Mouse (Mus musculus) liver, embryonic 12.5 days (tissue): ENCODE measurements around the gene Foxp2. TPM values are rescaled to one million over a fixed set of nuclear protein-coding genes. Genes with fewer than 3 reads are reported as not detected.

Experiments used
- ATAC-seq: fragments of 200-750 bp; cut with Nextera tagmentation; 2 replicates; pipeline ENCODE4 v1.8.0; 2017; ENCODE audit warnings: moderate number of reproducible peaks, mild to moderate bottlenecking, moderate library complexity
- H3K27ac ChIP-seq: fragments of 300-500 bp; sonication (generic); 2 replicates; pipeline ENCODE4 v1.5.1; 2016; ENCODE audit warnings: mild to moderate bottlenecking
- H3K27me3 ChIP-seq: fragments of 300-500 bp; sonication (generic); replicated peaks from 2 replicates; pipeline ENCODE4 v1.6.1; 2016; ENCODE audit warnings: mild to moderate bottlenecking, moderate library complexity
- H3K36me3 ChIP-seq: fragments of 300-500 bp; sonication (generic); 2 replicates; pipeline ENCODE4 v1.6.1; 2016; ENCODE audit warnings: mild to moderate bottlenecking, moderate library complexity
- H3K4me1 ChIP-seq: fragments of 300-500 bp; sonication (generic); 2 replicates; pipeline ENCODE4 v1.6.1; 2016
- H3K4me2 ChIP-seq: fragments of 300-500 bp; sonication (generic); 2 replicates; pipeline ENCODE4 v1.6.1; 2016; ENCODE audit warnings: mild to moderate bottlenecking, moderate library complexity
- H3K4me3 ChIP-seq: fragments of 300-500 bp; sonication (generic); 2 replicates; pipeline ENCODE4 v1.5.1; 2016; ENCODE audit warnings: mild to moderate bottlenecking, moderate library complexity
- H3K9ac ChIP-seq: fragments of 300-500 bp; sonication (generic); 2 replicates; pipeline ENCODE4 v1.6.1; 2016; ENCODE audit warnings: mild to moderate bottlenecking, moderate library complexity
- H3K9me3 ChIP-seq: fragments of 300-500 bp; sonication (generic); replicated peaks from 2 replicates; pipeline ENCODE4 v1.6.1; 2016; ENCODE audit warnings: mild to moderate bottlenecking, moderate library complexity
- whole genome bisulfite sequencing: fragments of 180-500 bp; shearing (Covaris S2); methylation state at CpG from one replicate; pipeline ENCODE4 v1.1.7; 2016; ENCODE audit not compliant: insufficient replicate concordance; 5-methylcytosine and 5-hydroxymethylcytosine counted together
- microRNA-seq: library from miRNA; unstranded; fragments of <30 nt; microRNA quantifications from one replicate; pipeline ENCODE4, GENCODE M21; 2017
- polyA plus RNA-seq: library from polyadenylated mRNA; unstranded; fragments of >200 nt; fragmentation: Nextera tagmentation; extraction: Ambion mirVana; gene quantifications from 2 replicates; pipeline ENCODE4 v1.2.1, GENCODE M21; 2016

Gene Foxp2
- polyA plus RNA-seq, 1 experiment from 2014 or later, result 1.7 TPM

DNA sequence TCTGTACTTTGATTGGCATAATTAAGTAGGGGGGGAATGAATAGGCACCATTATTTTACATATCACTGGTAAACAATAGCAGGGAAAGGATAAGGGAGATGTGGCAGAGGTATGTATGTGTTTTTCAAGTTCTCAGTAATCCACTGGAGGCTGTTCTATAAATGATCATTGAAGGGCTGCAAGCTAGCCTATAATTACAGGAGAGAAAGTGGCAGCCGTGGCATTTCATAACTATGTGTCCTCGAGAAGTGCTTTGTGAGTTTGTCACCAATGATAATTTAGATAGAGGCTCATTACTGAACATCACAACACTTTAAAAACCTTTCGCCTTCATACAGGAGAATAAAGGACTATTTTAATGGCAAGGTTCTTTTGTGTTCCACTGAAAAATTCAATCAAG, 500.0 kb downstream of the Foxp2 start:
- H3K36me3 ChIP-seq, result no peaks in the 10 kb centered on the region
- H3K9me3 ChIP-seq, result no peaks in the 10 kb centered on the region
- no peak for ATAC-seq
- no peak overlapping the region for H3K4me3 ChIP-seq
- no peaks in the 10 kb centered on the region for H3K27me3 ChIP-seq
- no peak overlapping the region for H3K4me2 ChIP-seq
- WGBS, result 54% methylated on average over 3 of the region's 3 CpGs
- H3K4me1 ChIP-seq, result no peaks in the 10 kb centered on the region
- H3K9ac ChIP-seq, result no peak overlapping the region
- H3K27ac ChIP-seq, result no peak overlapping the region

DNA sequence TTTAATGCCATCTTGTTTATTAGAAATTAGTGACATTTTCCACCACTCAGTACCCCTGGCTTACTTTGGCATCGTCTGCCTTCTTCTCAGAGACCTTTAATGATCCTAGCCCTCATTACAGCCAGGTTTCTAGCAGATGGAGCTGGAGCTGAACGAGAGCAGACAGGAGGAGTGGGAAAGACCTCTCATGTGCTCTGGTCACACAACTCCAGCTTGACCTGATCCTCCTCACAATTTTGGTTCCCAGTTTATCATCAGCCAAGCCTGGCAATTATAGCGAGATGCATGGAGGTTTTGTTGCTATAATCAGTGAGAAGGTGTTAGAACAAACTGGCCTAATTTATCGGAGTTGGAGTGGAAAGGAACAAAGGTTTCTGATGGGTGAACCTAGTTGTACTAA, 500.9 kb downstream of the Foxp2 start:
- WGBS, result 56% methylated on average over 4 of the region's 4 CpGs
- Histone ChIP-seq H3K4me1 (no peaks in the 10 kb centered on the region), H3K27me3 (no peaks in the 10 kb centered on the region), H3K9ac (no peak overlapping the region), H3K4me2 (no peak overlapping the region), H3K4me3 (no peak overlapping the region), H3K36me3 (no peaks in the 10 kb centered on the region), H3K9me3 (no peaks in the 10 kb centered on the region), H3K27ac (no peak overlapping the region)
- ATAC-seq, result no peak

DNA sequence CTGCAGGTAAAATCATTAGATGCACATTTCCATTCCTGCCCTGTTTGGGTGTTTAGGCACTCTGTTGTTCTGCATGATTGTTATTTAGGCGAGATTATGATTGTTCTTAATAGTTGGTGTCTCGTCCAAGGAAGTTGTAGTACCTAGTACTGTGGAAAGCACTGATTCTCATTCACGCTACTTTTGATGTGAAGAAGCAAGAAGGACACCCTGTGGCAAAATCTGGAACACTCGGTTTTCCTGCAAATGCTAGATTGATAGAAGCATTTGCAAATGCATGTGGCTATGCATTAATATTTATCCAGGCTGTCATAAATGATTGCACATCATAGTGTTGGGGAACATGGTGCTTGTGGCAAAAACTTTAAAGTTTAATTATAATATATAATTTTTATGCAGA, 514.0 kb downstream of the Foxp2 start:
- no peak for ATAC-seq
- WGBS, result 42% methylated on average over 4 of the region's 4 CpGs
- H3K36me3 ChIP-seq, result no peaks in the 10 kb centered on the region
- no peaks in the 10 kb centered on the region for H3K27me3 ChIP-seq
- H3K4me2 ChIP-seq, result no peak overlapping the region
- H3K9ac ChIP-seq, result no peak overlapping the region
- no peak overlapping the region for H3K27ac ChIP-seq
- H3K4me3 ChIP-seq, result no peak overlapping the region
- H3K9me3 ChIP-seq, result no peaks in the 10 kb centered on the region
- peaks cover 16% of the 10 kb centered on the region for H3K4me1 ChIP-seq

DNA sequence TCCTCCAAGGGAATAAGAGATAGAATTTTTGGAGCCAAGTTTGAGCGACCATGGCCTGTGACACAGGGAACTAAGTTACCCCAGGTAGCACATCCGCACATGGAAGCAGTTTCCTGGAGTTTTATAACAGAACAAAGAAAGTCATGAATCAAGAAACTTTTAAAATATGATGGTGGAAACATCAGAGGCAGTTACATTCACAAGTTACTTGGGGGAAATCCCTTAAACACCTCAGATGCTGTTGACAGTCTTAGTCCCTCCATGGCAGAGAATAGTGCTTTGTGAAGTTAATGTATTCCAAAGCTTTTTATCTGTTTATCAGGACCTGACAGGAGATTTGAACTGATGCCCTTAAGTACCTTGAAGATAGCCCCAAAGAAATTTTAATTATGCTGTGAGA, 558.6 kb downstream of the Foxp2 start:
- Histone ChIP-seq H3K9me3 (no peaks in the 10 kb centered on the region), H3K27ac (no peak overlapping the region), H3K27me3 (no peaks in the 10 kb centered on the region), H3K4me1 (no peaks in the 10 kb centered on the region), H3K4me2 (no peak overlapping the region), H3K9ac (no peak overlapping the region), H3K36me3 (no peaks in the 10 kb centered on the region), H3K4me3 (no peak overlapping the region)
- WGBS, result 74% methylated on average over 2 of the region's 2 CpGs
- no peak for ATAC-seq

DNA sequence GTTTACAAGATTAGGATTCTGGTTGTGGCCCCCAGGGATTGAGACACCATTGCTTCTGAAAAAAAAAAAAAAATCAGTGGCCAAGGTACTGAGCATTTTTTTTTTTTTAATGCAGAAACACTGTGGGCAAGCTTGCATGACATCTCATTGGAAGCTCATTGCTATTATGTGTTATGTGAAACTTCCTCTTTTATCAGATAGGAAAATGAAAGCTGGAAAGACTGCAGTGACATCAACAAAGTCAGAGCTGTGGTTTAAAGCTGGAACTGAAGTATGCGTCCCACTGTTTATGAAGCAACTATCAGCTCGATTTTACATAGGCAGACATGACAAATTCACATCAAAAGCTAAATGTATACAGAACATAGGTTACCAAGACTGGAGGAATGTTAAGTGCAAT, 562.2 kb downstream of the Foxp2 start:
- no peaks in the 10 kb centered on the region for H3K27me3 ChIP-seq
- H3K4me1 ChIP-seq, result no peaks in the 10 kb centered on the region
- ATAC-seq, result no peak
- no peak overlapping the region for H3K4me2 ChIP-seq
- no peaks in the 10 kb centered on the region for H3K36me3 ChIP-seq
- H3K4me3 ChIP-seq, result no peak overlapping the region
- no peak overlapping the region for H3K27ac ChIP-seq
- WGBS, result 49% methylated on average over 2 of the region's 2 CpGs
- H3K9me3 ChIP-seq, result no peaks in the 10 kb centered on the region
- H3K9ac ChIP-seq, result no peak overlapping the region

DNA sequence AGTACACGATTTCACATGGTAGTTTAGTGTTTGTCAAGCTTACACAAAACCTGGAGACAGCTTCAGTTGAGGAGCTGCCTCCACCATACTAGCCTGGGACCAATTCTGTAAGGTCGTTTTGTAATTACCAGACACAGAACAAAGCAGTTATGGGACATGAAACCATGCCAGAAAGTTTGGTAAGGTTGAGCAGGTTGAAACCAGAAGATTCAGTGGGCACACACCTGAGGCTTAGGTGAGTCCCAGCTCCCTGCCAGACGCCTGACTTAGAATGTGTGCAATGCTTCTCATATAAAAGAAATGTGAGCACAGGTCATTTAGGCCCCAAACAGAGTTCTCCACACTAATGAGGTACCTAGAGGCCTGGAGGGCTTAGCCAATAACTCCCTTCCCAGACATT, 564.3 kb downstream of the Foxp2 start:
- Histone ChIP-seq H3K4me3 (no peak overlapping the region), H3K36me3 (no peaks in the 10 kb centered on the region), H3K27ac (no peak overlapping the region), H3K27me3 (no peaks in the 10 kb centered on the region), H3K9me3 (no peaks in the 10 kb centered on the region), H3K9ac (no peak overlapping the region), H3K4me2 (no peak overlapping the region), H3K4me1 (no peaks in the 10 kb centered on the region)
- 50% methylated on average over 3 of the region's 3 CpGs for WGBS
- ATAC-seq, result no peak

DNA sequence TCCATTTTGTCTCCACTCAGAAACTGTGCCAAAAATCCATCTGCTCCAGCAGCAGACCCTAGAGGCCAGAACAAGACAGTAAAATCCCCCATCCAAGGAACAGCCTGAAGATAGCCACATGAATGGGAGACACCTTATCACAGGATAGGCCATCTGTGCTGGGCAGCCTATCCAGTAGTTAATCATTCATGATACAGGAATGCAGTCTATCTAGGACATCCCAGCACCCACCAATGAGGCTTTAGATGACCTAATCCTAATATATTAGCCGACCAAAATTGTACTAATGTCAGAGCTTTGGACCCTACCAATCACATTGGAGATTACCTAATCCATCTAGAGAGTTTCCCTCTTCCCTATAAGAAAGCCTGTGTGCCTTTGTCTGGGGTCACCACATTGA, 565.5 kb downstream of the Foxp2 start:
- Histone ChIP-seq H3K27me3 (no peaks in the 10 kb centered on the region), H3K27ac (no peak overlapping the region), H3K9me3 (no peaks in the 10 kb centered on the region), H3K4me3 (no peak overlapping the region), H3K36me3 (no peaks in the 10 kb centered on the region), H3K4me2 (no peak overlapping the region), H3K9ac (no peak overlapping the region), H3K4me1 (no peaks in the 10 kb centered on the region)
- no peak for ATAC-seq
- WGBS, result 43% methylated on average over 1 of the region's 1 CpGs

DNA sequence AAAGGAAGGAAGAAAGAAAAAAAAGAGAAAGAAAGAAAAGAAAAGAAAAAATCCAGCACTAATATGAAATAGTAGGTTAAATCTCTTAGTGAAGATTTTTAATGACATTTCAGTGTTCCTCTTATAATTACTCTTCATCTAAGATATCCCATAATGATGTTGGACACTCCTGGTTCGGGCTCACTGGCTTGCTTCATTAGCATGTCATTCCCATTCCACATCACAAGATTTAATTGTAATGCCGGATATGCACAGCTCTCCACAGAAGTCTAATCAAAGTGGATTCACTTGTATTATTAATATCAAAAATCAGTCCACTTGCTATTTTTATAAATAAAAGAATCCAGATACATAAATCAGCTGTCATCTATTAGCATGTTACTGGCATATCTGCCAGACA, 585.8 kb downstream of the Foxp2 start:
- Histone ChIP-seq H3K36me3 (no peaks in the 10 kb centered on the region), H3K4me1 (no peaks in the 10 kb centered on the region), H3K9ac (no peak overlapping the region), H3K4me2 (no peak overlapping the region), H3K27ac (no peak overlapping the region), H3K27me3 (no peaks in the 10 kb centered on the region), H3K9me3 (no peaks in the 10 kb centered on the region), H3K4me3 (no peak overlapping the region)
- 71% methylated on average over 2 of the region's 2 CpGs for WGBS
- no peak for ATAC-seq

Small RNAs within 50 kb of the gene (microRNA-seq; reads per million reads assigned to microRNA genes)
- not detected for gene Gm25470

Other genes starting within 250 kb of the Foxp2 start
- gene Ppp1r3a, start 146.1 kb upstream of the Foxp2 start, polyA plus RNA-seq, result 0.01 TPM in 1 of 2 replicates, not detected in the other